Mouse (Mus musculus) kidney, postnatal 0 days (tissue): ENCODE results near the gene Usp45. TPM values are rescaled to one million over a fixed set of nuclear protein-coding genes. Genes with fewer than 3 reads are reported as not detected.

ENCODE experiments used
- ATAC-seq: fragments of 200-750 bp; cut with Nextera tagmentation; replicated peaks from 2 replicates; pipeline ENCODE4 v1.8.0; 2017; ENCODE audit warnings: low read depth, moderate number of reproducible peaks, moderate TSS enrichment, moderate library complexity; ENCODE audit not compliant: low FRiP score
- DNase-seq: peaks from one replicate; pipeline ENCODE4 v3.0.0-alpha.2; 2016; ENCODE audit warnings: low spot score
- H3K27ac ChIP-seq: fragments of 300-500 bp; sonication (generic); 2 replicates; pipeline ENCODE4 v1.5.1; 2014; ENCODE audit warnings: mild to moderate bottlenecking
- H3K27me3 ChIP-seq: fragments of 300-500 bp; sonication (generic); 2 replicates; pipeline ENCODE4 v1.6.1; 2014; ENCODE audit warnings: low read length, mixed read lengths; ENCODE audit not compliant: insufficient read depth
- H3K36me3 ChIP-seq: fragments of 300-500 bp; sonication (generic); 2 replicates; pipeline ENCODE4 v1.6.1; 2014; ENCODE audit warnings: low read length, mixed read lengths; ENCODE audit not compliant: insufficient read depth
- H3K4me1 ChIP-seq: fragments of 300-500 bp; sonication (generic); replicated peaks from 2 replicates; pipeline ENCODE4 v1.6.1; 2014; ENCODE audit warnings: antibody characterized with exemption, low read length, mixed read lengths; ENCODE audit not compliant: insufficient read depth
- H3K4me2 ChIP-seq: fragments of 300-500 bp; sonication (generic); 2 replicates; pipeline ENCODE4 v1.6.1; 2014; ENCODE audit warnings: mild to moderate bottlenecking, low read length, moderate library complexity, mixed read lengths
- H3K4me3 ChIP-seq: fragments of 300-500 bp; sonication (generic); replicated peaks from 2 replicates; pipeline ENCODE4 v1.5.1; 2014; ENCODE audit warnings: low read depth, low read length
- H3K9ac ChIP-seq: fragments of 300-500 bp; sonication (generic); 2 replicates; pipeline ENCODE4 v1.6.1; 2014; ENCODE audit warnings: low read depth, low read length
- H3K9me3 ChIP-seq: fragments of 300-500 bp; sonication (generic); replicated peaks from 2 replicates; pipeline ENCODE4 v1.6.1; 2016; ENCODE audit warnings: low read length, inconsistent platforms, mixed read lengths
- CTCF ChIP-seq: IDR thresholded peaks from 2 replicates; pipeline ENCODE4 v1.5.1; 2016; ENCODE audit warnings: antibody characterized with exemption, low read depth, mild to moderate bottlenecking, moderate library complexity
- WGBS: fragments of 180-500 bp; shearing (Covaris S2); extraction: QIAGEN DNeasy Blood & Tissue Kit; methylation state at CpG from one replicate; pipeline ENCODE4 v1.1.7; 2014; 5-methylcytosine and 5-hydroxymethylcytosine counted together
- polyA plus RNA-seq: library from polyadenylated mRNA; unstranded; fragments of >200 nt; fragmentation: Nextera tagmentation; extraction: Ambion mirVana; gene quantifications from 2 replicates; pipeline ENCODE4 v1.2.1, GENCODE M21; 2015

Usp45 gene
- polyA plus RNA-seq, 1 experiment from 2014 or later = 4.0 TPM

DNA sequence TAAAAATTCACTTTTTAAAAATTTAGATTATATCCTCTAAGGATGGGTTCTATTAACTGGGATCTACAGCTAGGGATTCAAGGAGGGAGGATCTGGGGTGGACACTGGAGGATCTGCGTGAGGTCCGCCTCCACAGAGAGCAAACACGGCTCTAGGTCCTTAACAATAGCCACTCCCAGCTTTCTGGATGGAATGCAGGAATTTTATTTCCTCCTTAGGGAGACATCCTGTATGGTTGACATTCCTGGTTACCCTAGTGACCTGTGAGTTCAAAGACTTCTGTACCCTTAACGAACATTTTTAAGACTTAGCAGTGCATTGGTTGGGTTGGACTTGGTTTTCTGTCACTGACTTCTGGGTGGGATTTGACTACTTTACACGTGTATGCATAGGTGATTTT, 21.2 kb upstream of the Usp45 start:
- TF ChIP-seq CTCF = no peak
- no peak overlapping the region for H3K9ac ChIP-seq
- no peaks in the 10 kb centered on the region for H3K4me1 ChIP-seq
- no peaks in the 10 kb centered on the region for H3K9me3 ChIP-seq
- no peak overlapping the region for H3K4me3 ChIP-seq
- no peaks in the 10 kb centered on the region for H3K27me3 ChIP-seq
- ATAC-seq = no peak
- H3K36me3 ChIP-seq = no peaks in the 10 kb centered on the region; the same call in 1 of the 2 replicates
- no peak for DNase-seq
- no peak overlapping the region for H3K27ac ChIP-seq
- H3K4me2 ChIP-seq = no peak overlapping the region
- WGBS = 50% methylated on average over 5 of the region's 5 CpGs

DNA sequence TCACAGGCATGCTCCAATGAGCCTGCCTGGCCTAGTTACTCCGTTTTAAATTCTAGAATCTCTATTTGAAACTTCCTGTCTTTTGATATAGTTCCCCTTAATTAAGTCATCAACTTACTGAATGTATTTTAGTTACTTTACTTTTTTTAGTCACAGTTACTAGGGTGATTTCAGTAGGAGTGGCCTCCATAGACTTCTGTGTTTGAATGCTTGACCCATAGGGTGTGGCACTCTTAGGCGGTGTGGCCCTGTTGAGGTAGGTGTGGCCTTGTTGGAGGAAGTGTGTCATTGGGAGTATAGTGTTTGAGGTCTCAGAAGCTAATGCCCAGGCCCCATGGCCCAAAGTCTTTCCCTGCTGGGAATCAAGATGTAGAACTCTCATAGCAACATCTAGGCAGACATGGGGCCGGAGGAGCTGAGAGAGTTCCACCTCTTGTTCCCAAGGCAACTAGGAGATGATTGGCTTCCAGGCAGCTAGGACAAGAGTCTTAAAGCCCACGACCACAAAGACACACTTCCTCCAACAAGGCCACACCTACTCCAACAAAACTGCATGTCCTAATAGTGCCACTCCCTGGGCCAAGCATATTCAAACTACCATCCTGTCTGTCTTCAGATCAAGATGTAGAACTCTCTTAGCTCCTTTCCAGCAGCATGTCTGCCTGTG, 11.7 kb upstream of the Usp45 start:
- no peak overlapping the region for H3K4me3 ChIP-seq
- 70% methylated on average over 4 of the region's 4 CpGs for WGBS
- H3K4me1 ChIP-seq = no peaks in the 10 kb centered on the region
- H3K27ac ChIP-seq = no peak overlapping the region
- H3K36me3 ChIP-seq = no peaks in the 10 kb centered on the region
- TF ChIP-seq CTCF = no peak
- DNase-seq (no peak), ATAC-seq (no peak)
- H3K9ac ChIP-seq = no peak overlapping the region
- H3K4me2 ChIP-seq = no peak overlapping the region
- no peaks in the 10 kb centered on the region for H3K27me3 ChIP-seq
- H3K9me3 ChIP-seq = no peaks in the 10 kb centered on the region

DNA sequence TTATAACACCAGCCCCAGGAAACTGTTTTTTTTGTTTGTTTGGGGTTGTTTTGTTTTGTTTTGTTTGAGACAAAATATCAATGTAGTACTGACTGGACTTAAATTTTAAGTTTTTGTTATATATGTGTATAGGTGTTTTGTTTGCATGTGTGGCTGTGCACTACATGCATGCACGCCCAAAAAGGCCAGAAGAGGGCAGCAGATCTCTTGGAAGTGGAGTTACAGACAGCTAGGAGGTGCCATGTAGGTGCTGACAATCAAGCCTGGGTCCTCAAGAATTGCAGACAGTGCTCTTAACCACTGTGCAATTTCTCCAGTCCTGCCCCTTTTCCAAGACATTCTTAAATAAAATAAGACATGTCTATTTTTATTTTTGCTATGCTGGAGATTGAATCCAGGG, 8.1 kb upstream of the Usp45 start:
- Histone ChIP-seq H3K4me2 (no peak overlapping the region), H3K27me3 (no peaks in the 10 kb centered on the region), H3K4me1 (no peaks in the 10 kb centered on the region), H3K4me3 (no peak overlapping the region), H3K9ac (no peak overlapping the region), H3K9me3 (no peaks in the 10 kb centered on the region), H3K36me3 (no peaks in the 10 kb centered on the region), H3K27ac (no peak overlapping the region)
- DNase-seq (no peak), ATAC-seq (no peak)
- 70% methylated on average over 1 of the region's 1 CpGs for WGBS
- peak; percentile 32; the same call in 1 of the 2 replicates for TF ChIP-seq CTCF

DNA sequence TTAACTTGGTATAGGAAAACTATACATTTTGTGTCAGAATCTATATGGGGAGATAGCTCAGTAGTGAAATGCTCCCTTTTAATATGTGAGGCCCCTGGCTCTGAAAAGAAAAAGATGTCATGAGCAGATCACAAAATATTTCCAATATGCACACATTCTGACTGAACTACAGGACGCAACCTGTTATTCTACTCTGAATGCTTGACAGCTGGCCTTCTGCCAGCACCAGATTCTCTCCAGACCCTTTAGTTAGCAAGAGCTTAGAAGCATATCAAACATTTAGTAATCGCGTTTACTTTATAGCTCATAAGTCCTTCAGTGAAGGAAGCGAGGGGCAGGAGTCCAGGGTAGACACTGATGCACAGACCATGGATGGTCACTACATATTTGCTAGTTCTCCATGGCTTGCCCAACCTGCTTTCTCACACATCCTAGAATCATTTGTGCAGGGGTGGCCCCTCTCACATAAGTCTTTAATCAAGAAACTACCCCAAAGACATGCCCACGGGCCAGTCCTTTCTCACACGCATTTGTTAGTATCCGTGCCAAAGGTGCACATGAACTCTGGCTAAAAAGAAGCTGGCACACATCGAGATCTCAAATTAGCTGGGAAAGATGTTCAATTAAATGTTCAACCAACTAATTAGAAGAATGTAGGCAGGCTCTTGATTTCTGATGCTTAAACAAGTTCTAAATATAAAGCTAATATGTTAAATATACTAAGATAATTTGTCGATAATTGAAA, 5.4 kb upstream of the Usp45 start:
- Histone ChIP-seq H3K4me3 (no peak overlapping the region), H3K9me3 (no peaks in the 10 kb centered on the region), H3K36me3 (no peaks in the 10 kb centered on the region), H3K9ac (no peak overlapping the region), H3K4me1 (no peaks in the 10 kb centered on the region), H3K4me2 (no peak overlapping the region), H3K27me3 (no peaks in the 10 kb centered on the region), H3K27ac (no peak overlapping the region)
- ATAC-seq (no peak), DNase-seq (no peak)
- no peak for TF ChIP-seq CTCF
- WGBS = 79% methylated on average over 9 of the region's 9 CpGs

DNA sequence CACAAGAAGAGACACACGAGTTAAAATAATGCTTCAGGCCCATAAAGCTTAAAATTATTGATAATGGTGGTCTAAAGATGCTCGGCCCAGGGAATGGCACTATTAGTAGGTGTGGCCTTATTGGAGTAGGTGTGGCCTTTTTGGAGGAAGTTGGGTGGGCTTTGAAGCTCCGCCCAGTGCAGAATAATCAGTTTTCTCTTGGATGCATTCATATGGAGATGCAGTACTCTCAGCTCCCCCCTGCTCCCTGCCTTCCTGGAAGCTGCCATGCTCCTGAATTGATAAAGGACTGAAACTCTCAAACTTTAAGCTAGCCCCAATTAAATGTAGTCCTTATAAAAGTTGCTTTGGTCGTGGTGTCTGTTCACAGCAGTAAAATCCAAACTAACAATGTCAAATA, 3.1 kb upstream of the Usp45 start:
- ATAC-seq (no peak), DNase-seq (no peak)
- no peak for TF ChIP-seq CTCF
- no peak overlapping the region for H3K4me2 ChIP-seq
- no peaks in the 10 kb centered on the region for H3K36me3 ChIP-seq
- H3K9ac ChIP-seq = no peak overlapping the region
- no peak overlapping the region for H3K4me3 ChIP-seq
- H3K9me3 ChIP-seq = no peaks in the 10 kb centered on the region
- H3K4me1 ChIP-seq = no peaks in the 10 kb centered on the region
- WGBS = 76% methylated on average over 4 of the region's 4 CpGs
- H3K27me3 ChIP-seq = no peaks in the 10 kb centered on the region
- H3K27ac ChIP-seq = no peak overlapping the region

DNA sequence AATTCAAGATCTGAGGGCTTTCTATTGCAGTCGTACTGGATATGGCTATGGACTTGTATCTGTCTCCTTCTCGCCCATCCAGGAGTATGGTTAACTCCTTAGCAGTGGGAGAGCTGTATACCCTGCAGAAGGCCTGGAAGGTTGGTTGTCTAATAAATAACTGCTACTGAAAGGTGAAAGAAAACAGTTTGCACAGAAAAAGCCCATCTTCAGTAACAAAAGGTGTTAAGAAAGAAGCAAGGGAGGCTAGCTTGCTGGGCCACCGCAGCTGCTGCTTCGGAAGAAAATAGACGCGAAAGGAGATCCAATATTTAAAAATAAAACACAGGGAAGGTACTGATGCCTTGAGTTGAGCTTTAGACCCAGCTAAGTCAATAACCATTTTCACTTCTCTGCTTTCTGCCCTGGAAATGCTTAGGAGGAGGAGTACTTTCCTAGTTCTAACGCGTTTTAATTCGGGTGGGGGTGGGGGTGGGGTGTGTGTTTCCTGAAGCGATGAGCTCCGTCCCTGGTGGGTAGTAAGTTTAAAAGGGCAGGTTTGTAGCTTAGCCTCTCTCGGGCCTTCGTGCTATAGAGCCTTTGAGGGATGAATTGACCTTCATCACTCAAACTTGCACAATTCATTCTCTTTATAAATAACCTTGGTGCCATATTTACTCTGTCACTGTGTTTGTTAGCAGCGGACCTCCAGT, 639 bp upstream of the Usp45 start:
- H3K9ac ChIP-seq = peak overlapping the region; percentile 48
- no peak for TF ChIP-seq CTCF
- no peak overlapping the region for H3K27ac ChIP-seq
- peak overlapping the region; percentile 82 for H3K4me2 ChIP-seq
- no peaks in the 10 kb centered on the region for H3K4me1 ChIP-seq
- no peaks in the 10 kb centered on the region for H3K36me3 ChIP-seq
- H3K4me3 ChIP-seq = peak overlapping the region; percentile 67
- WGBS = 19% methylated on average over 14 of the region's 14 CpGs
- H3K27me3 ChIP-seq = no peaks in the 10 kb centered on the region
- DNase-seq (no peak), ATAC-seq (no peak)
- no peaks in the 10 kb centered on the region for H3K9me3 ChIP-seq
